Mouse (Mus musculus) frontal cortex, postnatal 10 days (tissue): ENCODE data around the gene Spink4.

Experiments used
- DNase-seq, 2 experiments: peaks; one replicate each; pipeline ENCODE4 v3.0.0; 2022; ENCODE audit warnings: low spot score in 2 of 2, mixed read lengths in 1 of 2

The Spink4 gene

DNA sequence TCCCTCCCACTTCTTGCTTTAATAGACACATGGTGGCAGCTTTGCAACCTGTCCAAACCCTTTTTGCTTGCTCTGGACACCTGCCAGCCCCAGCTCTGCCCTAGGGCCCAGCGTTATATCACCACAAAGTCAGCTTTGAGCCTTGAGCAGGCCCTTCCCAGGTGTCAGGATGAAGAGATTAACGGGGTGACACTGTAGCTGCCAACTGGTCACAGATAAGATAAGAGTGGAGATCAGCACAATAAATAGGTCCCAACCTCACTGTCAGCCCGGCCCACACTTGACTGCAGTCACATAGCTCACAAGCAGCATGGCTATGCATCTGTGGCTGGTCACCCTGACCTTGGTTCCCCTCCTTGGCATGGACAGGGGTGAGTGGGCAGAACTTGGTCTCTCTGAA lies at the start of gene Spink4:
Spink4 (plus strand) TSS at position 268 of the 400 bp plus-strand sequence.
- no peak for DNase-seq

GRCm38 (mm10) chr4:40870206-40870605 lies 49.6 kb upstream of the Spink4 start:
- no peak for DNase-seq

GRCm38 (mm10) chr4:40872129-40872528 lies 47.7 kb upstream of the Spink4 start:
- no peak for DNase-seq

DNA sequence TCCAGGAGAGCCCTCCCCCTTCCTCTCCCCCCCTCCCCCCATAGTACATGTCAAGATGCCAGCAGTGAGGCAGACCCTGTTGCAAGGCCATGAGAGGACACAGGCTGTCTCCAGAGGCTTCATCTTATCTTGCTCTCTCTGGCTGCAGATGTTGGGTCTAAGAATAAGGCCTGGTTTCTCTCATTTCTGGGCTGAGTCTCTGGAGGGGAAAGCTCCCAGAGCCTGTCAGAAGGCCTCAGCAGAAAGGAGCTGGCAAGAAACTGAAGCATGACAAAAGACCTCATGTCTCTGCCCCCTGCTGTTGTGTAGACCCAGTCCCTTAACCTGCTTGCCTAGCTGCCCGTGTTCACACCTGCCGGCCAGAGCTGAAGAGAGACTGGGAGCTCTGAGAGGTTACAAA lies 46.5 kb upstream of the Spink4 start:
- no peak for DNase-seq

- no peak for DNase-seq
Observed at GRCm38 (mm10) chr4:40874151-40874600, 45.7 kb upstream of the Spink4 start.

DNA sequence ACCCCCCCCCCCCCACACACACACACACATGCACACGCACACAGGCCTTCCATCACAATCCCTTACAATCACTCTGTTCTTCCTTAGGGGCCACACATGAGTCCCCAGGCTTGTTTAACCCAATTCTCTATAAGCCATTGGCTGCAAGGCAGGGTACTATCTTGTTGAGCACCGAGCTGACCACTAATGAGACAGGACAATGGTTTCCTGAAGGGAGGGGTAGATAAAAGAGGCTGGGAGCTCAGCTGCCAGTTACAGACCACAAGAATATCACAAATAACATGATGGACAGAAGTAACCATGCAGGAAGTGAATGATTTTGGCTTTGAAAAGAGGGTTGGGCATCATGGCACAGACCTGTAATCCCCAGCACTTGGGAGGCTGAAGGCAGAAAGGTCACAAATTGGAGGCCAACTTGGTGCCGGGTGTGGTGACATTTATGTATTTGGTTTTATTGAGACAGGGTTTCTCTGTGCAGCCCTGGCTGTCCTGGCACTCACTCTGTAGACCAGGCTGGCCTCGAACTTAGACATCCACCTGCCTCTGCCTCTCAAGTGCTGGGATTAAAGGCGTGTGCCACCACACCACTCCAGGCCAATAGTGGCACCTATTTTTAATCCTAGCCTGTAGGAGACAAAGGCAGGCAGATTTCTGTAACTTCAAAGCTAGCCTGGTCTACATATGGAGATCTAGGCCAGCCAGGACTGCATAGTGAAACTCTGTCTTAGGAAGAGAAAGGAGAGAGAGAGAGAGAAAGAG lies 44.9 kb upstream of the Spink4 start:
- no peak for DNase-seq

DNA sequence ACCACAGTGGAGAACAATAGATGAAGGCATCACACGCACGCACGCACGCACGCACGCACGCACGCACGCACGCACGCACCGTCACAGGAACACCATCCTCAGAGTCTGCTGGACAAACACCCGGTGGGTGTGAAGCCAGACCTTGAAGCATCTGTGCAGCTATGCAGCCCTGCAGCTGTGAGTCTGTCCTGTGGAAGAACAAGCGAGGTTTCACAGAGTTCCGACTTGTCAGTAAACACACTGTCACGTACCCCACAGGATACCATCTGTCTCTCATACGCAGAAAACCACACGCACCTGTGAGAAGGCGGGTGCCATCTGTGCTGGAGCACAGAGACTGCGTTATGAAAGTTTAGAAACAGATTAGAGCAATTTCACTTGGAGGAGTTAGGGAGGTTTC lies 44.0 kb upstream of the Spink4 start:
- DNase-seq: peak; percentile 30 to 59

- DNase-seq: peak in 1 of 2 experiments; percentile 23
Observed at GRCm38 (mm10) chr4:40876814-40877371, 43.0 kb upstream of the Spink4 start.

GRCm38 (mm10) chr4:40877528-40877927 lies 42.3 kb upstream of the Spink4 start:
- DNase-seq: no peak

- DNase-seq: no peak
Observed at GRCm38 (mm10) chr4:40883200-40883599, 36.7 kb upstream of the Spink4 start.

- no peak for DNase-seq
Observed at GRCm38 (mm10) chr4:40884282-40885165, 35.3 kb upstream of the Spink4 start.

DNA sequence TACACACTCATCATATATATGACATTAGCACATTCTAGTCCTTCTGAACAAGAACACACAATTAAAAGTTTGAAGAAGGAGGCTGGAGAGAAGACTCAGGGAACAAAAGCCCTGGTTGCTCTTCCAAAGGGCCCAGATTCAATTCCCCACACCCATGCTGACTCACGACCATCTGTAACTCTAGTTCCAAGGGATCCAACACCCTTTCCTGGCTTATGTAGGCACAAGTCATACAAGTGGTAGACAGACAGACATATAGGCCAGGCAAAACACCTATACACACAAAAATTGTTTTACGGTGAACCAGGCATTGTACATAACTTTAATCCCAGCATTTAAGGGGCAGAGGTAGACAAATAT lies 34.7 kb upstream of the Spink4 start:
- no peak for DNase-seq

DNA sequence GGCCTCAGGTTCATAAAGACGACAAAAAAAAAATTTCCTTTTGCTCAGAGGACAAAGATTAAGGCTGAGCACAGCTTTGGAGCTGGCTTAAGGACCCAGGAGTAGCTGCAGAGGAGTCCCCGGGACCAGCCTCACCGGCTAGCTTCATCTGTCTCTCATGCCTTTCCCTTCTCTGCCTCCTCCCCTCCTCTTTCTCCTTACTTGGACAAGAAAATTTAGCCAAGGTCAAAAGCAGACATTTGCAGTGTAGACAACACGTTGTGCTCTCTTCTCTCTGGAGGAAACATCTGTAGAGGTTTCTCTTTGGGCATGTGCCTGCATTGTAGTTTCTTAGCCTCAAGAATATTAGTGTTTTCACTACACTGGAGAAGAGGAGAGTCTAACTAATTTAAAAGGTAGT lies 34.0 kb upstream of the Spink4 start:
- no peak for DNase-seq

- no peak for DNase-seq
Observed at GRCm38 (mm10) chr4:40888839-40889238, 31.0 kb upstream of the Spink4 start.

GRCm38 (mm10) chr4:40889252-40889651 lies 30.6 kb upstream of the Spink4 start:
- DNase-seq: no peak

DNA sequence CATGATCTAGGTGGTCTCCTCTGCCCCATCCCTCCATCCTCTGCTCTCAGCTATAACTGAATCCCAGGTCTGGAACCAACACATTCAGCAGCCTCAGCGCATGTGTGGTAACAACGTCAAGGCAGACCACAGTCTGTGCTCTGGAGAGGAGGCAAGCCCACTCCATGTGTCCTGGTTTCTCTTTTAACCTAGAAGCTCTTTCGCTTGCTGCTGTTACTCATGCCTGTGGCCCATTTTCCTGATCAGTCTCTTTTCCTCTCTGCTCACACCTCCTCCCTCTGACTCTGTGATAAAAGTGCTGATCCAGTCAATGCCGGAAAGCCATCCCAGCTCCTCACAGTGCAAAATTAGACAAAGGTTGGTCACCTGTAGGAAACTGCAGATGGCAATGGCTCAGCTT lies 29.9 kb upstream of the Spink4 start:
- DNase-seq: no peak

GRCm38 (mm10) chr4:40891206-40891605 lies 28.6 kb upstream of the Spink4 start:
- DNase-seq: no peak

- no peak for DNase-seq
Observed at GRCm38 (mm10) chr4:40895118-40895517, 24.7 kb upstream of the Spink4 start.

DNA sequence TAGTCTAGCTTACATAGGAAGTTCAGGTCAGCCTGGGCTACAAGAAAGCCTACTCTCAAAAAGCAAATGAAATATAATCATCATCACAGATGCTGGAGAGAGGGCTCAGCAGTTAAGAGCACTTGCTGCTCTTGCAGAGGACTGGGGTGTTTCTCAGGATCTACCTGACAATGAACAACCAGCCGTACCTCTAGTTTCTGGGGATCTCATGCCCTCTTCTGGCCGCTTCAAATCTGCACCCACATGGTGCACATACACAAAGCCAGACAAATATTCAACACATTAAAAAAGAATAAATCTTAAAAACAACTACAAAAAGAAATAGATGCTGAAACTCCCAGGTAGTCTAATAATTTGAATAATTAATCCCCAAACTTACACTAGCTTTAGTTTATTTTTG lies 24.2 kb upstream of the Spink4 start:
- DNase-seq: no peak

GRCm38 (mm10) chr4:40898476-40899044 lies 21.3 kb upstream of the Spink4 start:
- DNase-seq: no peak

DNA sequence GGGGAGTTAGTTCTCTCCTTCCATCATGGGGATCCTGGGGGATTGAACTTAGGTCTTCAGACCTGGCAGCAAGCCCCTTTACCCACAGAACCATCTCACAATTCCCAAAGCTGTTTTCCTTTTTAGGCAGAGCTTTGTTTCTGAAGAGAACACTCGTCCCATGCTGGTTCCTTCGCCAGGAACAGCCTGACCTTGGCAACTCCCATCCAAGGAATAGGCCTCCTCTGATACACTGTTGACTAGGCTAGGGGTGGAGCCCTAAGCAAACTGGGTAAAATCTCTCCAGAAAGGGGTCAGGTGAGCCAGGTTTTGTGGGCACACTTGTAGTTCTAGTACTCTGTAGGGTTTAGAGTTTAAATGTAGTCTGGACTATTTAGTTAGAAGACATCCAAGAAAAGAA lies 20.6 kb upstream of the Spink4 start:
- DNase-seq: no peak

- DNase-seq: no peak
Observed at GRCm38 (mm10) chr4:40900071-40900470, 19.8 kb upstream of the Spink4 start.
